Comparison of ENCODE assay signal across 8 mouse cellular contexts in genomic region chr1:43446089-43446533, GRCm38 (mm10). TPM values are rescaled to one million over a fixed set of nuclear protein-coding genes. Genes with fewer than 3 reads are reported as not detected.
A peak's percentile ranks its signal among the peaks of the same experiment; 100 is the strongest.
DNase-seq lines count a peak whose midpoint lies in the region; ATAC-seq lines count a peak whose summit lies in the region.

No protein-coding gene starts in this region.

- H3K36me3 ChIP-seq in forebrain, embryonic 15.5 days = no peaks in the 10 kb centered on the region
- H3K36me3 ChIP-seq in hindbrain, embryonic 10.5 days = no peaks in the 10 kb centered on the region

- peak overlapping the region; percentile 98 for H3K9ac ChIP-seq in forebrain, embryonic 15.5 days (replicated peaks)

- intact Hi-C loops in left cerebral cortex, postnatal 36 days (cut with DNase I) = loop anchor here (5.0 to 10.0 kb wide), 3 partner anchors 84 to 289 kb away; partner anchors contain the start of gene 1500015O10Rik

- WGBS in forebrain, embryonic 15.5 days = under 1% methylated on average over 44 of the region's 44 CpGs
- under 1% methylated on average over 40 of the region's 44 CpGs for WGBS in hindbrain, embryonic 10.5 days

- H3K4me3 ChIP-seq in forebrain, embryonic 15.5 days = peak overlapping the region; percentile 98
- H3K4me3 ChIP-seq in hindbrain, embryonic 10.5 days = peak overlapping the region; percentile 98

- peaks cover 43% of the 10 kb centered on the region for H3K4me1 ChIP-seq in forebrain, embryonic 15.5 days
- peaks cover 29% of the 10 kb centered on the region for H3K4me1 ChIP-seq in hindbrain, embryonic 10.5 days (replicated peaks)

- H3K4me2 ChIP-seq in forebrain, embryonic 15.5 days (replicated peaks) = peak overlapping the region; percentile 92

- DNase-seq in Muller cell, postnatal 12 days (ENCODE audit: inconsistent ontology term) = peak; percentile 78
- DNase-seq in hindbrain, embryonic 10.5 days (ENCODE audit: low spot score) = peak; percentile 77
- DNase-seq in left cerebral cortex, postnatal 36 days (ENCODE audit: low spot score in 2 of 2) = peak; percentile 41 to 52
- DNase-seq in right cerebral cortex, postnatal 4 days = peak; percentile 59
- DNase-seq in yolk sac, embryonic 10.5 days (ENCODE audit: low spot score) = peak; percentile 74

- H3K9me3 ChIP-seq in forebrain, embryonic 15.5 days = no peaks in the 10 kb centered on the region
- no peaks in the 10 kb centered on the region for H3K9me3 ChIP-seq in hindbrain, embryonic 10.5 days

- no peaks in the 10 kb centered on the region for H3K27me3 ChIP-seq in forebrain, embryonic 15.5 days
- H3K27me3 ChIP-seq in hindbrain, embryonic 10.5 days (ENCODE audit: insufficient read depth, poor library complexity, severe bottlenecking) = no peaks in the 10 kb centered on the region; the same call in 1 of the 2 replicates

- ATAC-seq in cerebellum, adult (ENCODE audit: insufficient number of reproducible peaks, low FRiP score, low TSS enrichment) = peak; percentile 56
- peak; percentile 71 for ATAC-seq in forebrain, embryonic 15.5 days (replicated peaks)
- ATAC-seq in megakaryocyte progenitor cell, adult 5-6 weeks (replicated peaks; ENCODE audit: poor library complexity) = peak; percentile 20

- H3K27ac ChIP-seq in forebrain, embryonic 15.5 days (replicated peaks) = peak overlapping the region; percentile 91
- H3K27ac ChIP-seq in hindbrain, embryonic 10.5 days = peak overlapping the region; percentile 99

RNA-seq across cellular contexts. Expression of gene Nck2, which starts 1.7 kb away (rescaled TPM):
- polyA plus RNA-seq in forebrain, embryonic 15.5 days (2015; fragmentation: Nextera tagmentation; extraction: Ambion mirVana) = 53.3 and 60.2 TPM in 2 replicates
- polyA plus RNA-seq in hindbrain, embryonic 10.5 days (2016; fragmentation: Nextera tagmentation; extraction: Ambion mirVana) = 39.5 and 40.8 TPM in 2 replicates
- 10 to 100 TPM; 38.7 to 38.8 TPM for total RNA-seq in left cerebral cortex, postnatal 36 days (2021)
- total RNA-seq in megakaryocyte progenitor cell, adult 5-6 weeks (2015) = 5.4 and 9.8 TPM in 2 replicates
- 14.5 and 15.8 TPM in 2 replicates for total RNA-seq in megakaryocyte progenitor cell, adult 5-6 weeks (2017)

Comparison
In these comparisons a context has a peak if more than half of its experiments do, and no peak if none do; other contexts are left out.
1. Peak in every context shown above with its lines: DNase-seq, ATAC-seq, H3K4me3 ChIP-seq and H3K27ac ChIP-seq.
2. ATAC-seq: peak in every context shown above with its lines; median percentile 71 in forebrain, embryonic 15.5 days; 56 in cerebellum, adult; 20 in megakaryocyte progenitor cell, adult 5-6 weeks.